Mouse (Mus musculus): ENCODE measurements around the gene Olig3.

- no peak for TF ChIP-seq POLR2A (IDR thresholded peaks at IDR 0.05; ENCODE audit: control insufficient read depth, low read depth, low read length)
- TF ChIP-seq CTCF (IDR thresholded peaks at IDR 0.05; ENCODE audit: control insufficient read depth, insufficient read depth, insufficient replicate concordance, low read depth, low read length), result no peak
Measured at GRCm38 (mm10) chr10:19354146-19354545, 2.2 kb upstream of the Olig3 start.
